Mouse (Mus musculus) kidney, adult 2 months (tissue): ENCODE measurements around the gene Frmd4a. TPM values are rescaled to one million over a fixed set of nuclear protein-coding genes. Genes with fewer than 3 reads are reported as not detected.

ENCODE experiments used
- DNase-seq: peaks from one replicate; pipeline ENCODE4 v3.0.0; 2021
- H3K27ac ChIP-seq: fragments of 200-500 bp; 2 replicates; pipeline ENCODE4 v1.5.1; 2012; ENCODE audit warnings: low read depth, low read length, control low read depth, inconsistent platforms; ENCODE audit not compliant: insufficient read depth
- H3K27me3 ChIP-seq: fragments of 200-500 bp; replicated peaks from 2 replicates; pipeline ENCODE4 v1.6.1; 2012; ENCODE audit warnings: mild to moderate bottlenecking, moderate library complexity, low read length, inconsistent platforms; ENCODE audit not compliant: control insufficient read depth, insufficient read depth
- H3K36me3 ChIP-seq: fragments of 200-500 bp; 2 replicates; pipeline ENCODE4 v1.6.1; 2012; ENCODE audit warnings: mild to moderate bottlenecking, moderate library complexity, low read length, inconsistent platforms; ENCODE audit not compliant: control insufficient read depth, insufficient read depth
- H3K4me1 ChIP-seq: fragments of 200-500 bp; 2 replicates; pipeline ENCODE4 v1.6.1; 2011; ENCODE audit warnings: low read length; ENCODE audit not compliant: control insufficient read depth, insufficient read depth
- H3K4me3 ChIP-seq: fragments of 200-500 bp; 2 replicates; pipeline ENCODE4 v1.5.1; 2011; ENCODE audit warnings: mild to moderate bottlenecking, low read depth, low read length, control low read depth; ENCODE audit not compliant: insufficient read depth
- CTCF ChIP-seq: fragments of 200-500 bp; conservative IDR thresholded peaks from 2 replicates; pipeline ENCODE4 v1.5.1; 2011; ENCODE audit warnings: low read depth, mild to moderate bottlenecking, control low read depth, low read length, moderate library complexity, mixed read lengths; ENCODE audit not compliant: insufficient read depth, insufficient read length
- POLR2A ChIP-seq: fragments of 200-500 bp; IDR thresholded peaks from one replicate; pipeline ENCODE4 v1.6.1; 2011; ENCODE audit warnings: low read depth, low read length, control low read depth
- WGBS: fragments of 180-500 bp; shearing (Covaris S2); methylation state at CpG from one replicate; pipeline ENCODE4 v1.1.7; 2018; 5-methylcytosine and 5-hydroxymethylcytosine counted together
- polyA plus RNA-seq: library from polyadenylated mRNA; depleted of rRNA; stranded (reverse); fragments of >200 nt; gene quantifications from 2 replicates; pipeline ENCODE4 v1.2.3, GENCODE M21; 2012

Gene Frmd4a
- polyA plus RNA-seq, 1 experiment, result 5.8 TPM

- WGBS, result 90% methylated on average over 1 of the region's 1 CpGs
- Histone ChIP-seq H3K27ac (no peak overlapping the region), H3K4me3 (no peak overlapping the region), H3K36me3 (no peaks in the 10 kb centered on the region), H3K27me3 (no peaks in the 10 kb centered on the region), H3K4me1 (no peaks in the 10 kb centered on the region)
- no peak for DNase-seq
- TF ChIP-seq POLR2A (no peak), CTCF (no peak)
These were observed 80.1 kb downstream of the Frmd4a start for GRCm38 (mm10) chr2:4097601-4098000.

- H3K27ac ChIP-seq, result no peak overlapping the region
- no peak overlapping the region for H3K4me3 ChIP-seq
- H3K27me3 ChIP-seq, result no peaks in the 10 kb centered on the region
- H3K36me3 ChIP-seq, result no peaks in the 10 kb centered on the region
- no peak for DNase-seq
- 79% methylated on average over 8 of the region's 8 CpGs for WGBS
- TF ChIP-seq CTCF (no peak), POLR2A (no peak)
- no peaks in the 10 kb centered on the region for H3K4me1 ChIP-seq
These were observed 81.6 kb downstream of the Frmd4a start for GRCm38 (mm10) chr2:4098948-4099776.

GRCm38 (mm10) chr2:4099777-4100104, 82.2 kb downstream of the Frmd4a start:
- Histone ChIP-seq H3K4me3 (no peak overlapping the region), H3K4me1 (no peaks in the 10 kb centered on the region), H3K36me3 (no peaks in the 10 kb centered on the region), H3K27me3 (no peaks in the 10 kb centered on the region), H3K27ac (no peak overlapping the region)
- TF ChIP-seq POLR2A (no peak), CTCF (no peak)
- DNase-seq, result no peak

GRCm38 (mm10) chr2:4101370-4101769, 83.9 kb downstream of the Frmd4a start:
- H3K36me3 ChIP-seq, result no peaks in the 10 kb centered on the region
- TF ChIP-seq CTCF, result no peak
- no peak for TF ChIP-seq POLR2A
- no peak for DNase-seq
- H3K27me3 ChIP-seq, result no peaks in the 10 kb centered on the region
- WGBS, result 72% methylated on average over 2 of the region's 2 CpGs
- no peak overlapping the region for H3K4me3 ChIP-seq
- no peak overlapping the region for H3K27ac ChIP-seq
- H3K4me1 ChIP-seq, result no peaks in the 10 kb centered on the region

GRCm38 (mm10) chr2:4113303-4113920, 95.9 kb downstream of the Frmd4a start:
- TF ChIP-seq CTCF, result no peak
- no peak for TF ChIP-seq POLR2A
- H3K27me3 ChIP-seq, result no peaks in the 10 kb centered on the region
- no peak overlapping the region for H3K27ac ChIP-seq
- no peaks in the 10 kb centered on the region for H3K4me1 ChIP-seq
- H3K4me3 ChIP-seq, result no peak overlapping the region
- no peak for DNase-seq
- WGBS, result 65% methylated on average over 7 of the region's 7 CpGs
- no peaks in the 10 kb centered on the region for H3K36me3 ChIP-seq

- DNase-seq, result no peak
- no peaks in the 10 kb centered on the region for H3K4me1 ChIP-seq
- no peak overlapping the region for H3K27ac ChIP-seq
- no peak for TF ChIP-seq POLR2A
- no peak for TF ChIP-seq CTCF
- H3K36me3 ChIP-seq, result no peaks in the 10 kb centered on the region
- 43% methylated on average over 9 of the region's 9 CpGs for WGBS
- no peaks in the 10 kb centered on the region for H3K27me3 ChIP-seq
- no peak overlapping the region for H3K4me3 ChIP-seq
These were observed 102.4 kb downstream of the Frmd4a start for GRCm38 (mm10) chr2:4119678-4120458.

- no peak for DNase-seq
- Histone ChIP-seq H3K36me3 (no peaks in the 10 kb centered on the region), H3K27ac (no peak overlapping the region), H3K4me3 (no peak overlapping the region), H3K27me3 (no peaks in the 10 kb centered on the region), H3K4me1 (no peaks in the 10 kb centered on the region)
- 90% methylated on average over 4 of the region's 4 CpGs for WGBS
- no peak for TF ChIP-seq POLR2A
- TF ChIP-seq CTCF, result no peak
These were observed 113.7 kb downstream of the Frmd4a start for GRCm38 (mm10) chr2:4131216-4131615.
